Mouse (Mus musculus) testis, postnatal 14 days (tissue): ENCODE measurements around the gene Rmnd1.

Experiments
- DNase-seq: peaks from one replicate; pipeline ENCODE4 v3.0.0; 2021; ENCODE audit warnings: low spot score

Gene Rmnd1

GRCm38 (mm10) chr10:4354371-4355260 lies 77.6 kb downstream of the Rmnd1 start:
- no peak for DNase-seq
